Mouse (Mus musculus) liver, embryonic 14.5 days (tissue): ENCODE data around the gene Fam214a. TPM values are rescaled to one million over a fixed set of nuclear protein-coding genes. Genes with fewer than 3 reads are reported as not detected.

ENCODE experiments used
- ATAC-seq: fragments of 200-750 bp; cut with Nextera tagmentation; 2 replicates; pipeline ENCODE4 v1.8.0; 2017; ENCODE audit warnings: moderate number of reproducible peaks, mild to moderate bottlenecking, moderate library complexity; ENCODE audit not compliant: insufficient read depth
- DNase-seq, 3 experiments: peaks; one replicate each; pipeline ENCODE4 v3.0.0-alpha.2; 2012 to 2013; ENCODE audit warnings: low read depth in 3 of 3, low spot score in 3 of 3
- H3K27ac ChIP-seq: fragments of 300-500 bp; sonication (generic); 2 replicates; pipeline ENCODE4 v1.5.1; 2014; ENCODE audit warnings: moderate library complexity, mild to moderate bottlenecking, control low read depth, inconsistent platforms
- H3K27me3 ChIP-seq: fragments of 300-500 bp; sonication (generic); 2 replicates; pipeline ENCODE4 v1.6.1; 2014; ENCODE audit warnings: mild to moderate bottlenecking, low read length, moderate library complexity; ENCODE audit not compliant: control insufficient read depth, insufficient read depth
- H3K36me3 ChIP-seq: fragments of 300-500 bp; sonication (generic); replicated peaks from 2 replicates; pipeline ENCODE4 v1.6.1; 2014; ENCODE audit warnings: low read depth; ENCODE audit not compliant: control insufficient read depth, insufficient read depth
- H3K4me1 ChIP-seq, 2 experiments: fragments of 200-500 bp in 1 of 2; fragments of 300-500 bp in 1 of 2; sonication (generic) in 1 of 2; replicated peaks; 2 replicates each; pipeline ENCODE4 v1.6.1; 2012 to 2014; ENCODE audit warnings: antibody characterized with exemption in 1 of 2, inconsistent platforms in 1 of 2, low read length in 1 of 2; ENCODE audit not compliant: control insufficient read depth in 2 of 2, insufficient read depth in 2 of 2
- H3K4me2 ChIP-seq: fragments of 300-500 bp; sonication (generic); 2 replicates; pipeline ENCODE4 v1.6.1; 2014; ENCODE audit warnings: low read depth, mild to moderate bottlenecking, control low read depth, moderate library complexity
- H3K4me3 ChIP-seq, 2 experiments: fragments of 200-500 bp in 1 of 2; fragments of 300-500 bp in 1 of 2; sonication (generic) in 1 of 2; 2 replicates each; pipeline ENCODE4 v1.5.1; 2012 to 2014; ENCODE audit warnings: low read depth in 2 of 2, low read length in 2 of 2, mild to moderate bottlenecking in 2 of 2, control low read depth in 1 of 2, inconsistent platforms in 1 of 2, moderate library complexity in 1 of 2; ENCODE audit not compliant: insufficient read depth in 1 of 2
- H3K9ac ChIP-seq: fragments of 300-500 bp; sonication (generic); replicated peaks from 2 replicates; pipeline ENCODE4 v1.6.1; 2014; ENCODE audit warnings: mild to moderate bottlenecking, control low read depth, moderate library complexity
- H3K9me3 ChIP-seq: fragments of 300-500 bp; sonication (generic); 2 replicates; pipeline ENCODE4 v1.6.1; 2016; ENCODE audit warnings: low read length, mixed read lengths; ENCODE audit not compliant: control insufficient read depth
- CTCF ChIP-seq: IDR thresholded peaks from 2 replicates; pipeline ENCODE4 v1.5.1; 2016; ENCODE audit warnings: antibody characterized with exemption, low read depth, control low read depth
- EP300 ChIP-seq: IDR thresholded peaks from 2 replicates; pipeline ENCODE4 v1.6.1; 2016; ENCODE audit warnings: antibody characterized with exemption, low read depth
- WGBS: fragments of 180-500 bp; shearing (Covaris S2); extraction: QIAGEN DNeasy Blood & Tissue Kit; methylation state at CpG from one replicate; pipeline ENCODE4 v1.1.7; 2014; ENCODE audit not compliant: insufficient replicate concordance; 5-methylcytosine and 5-hydroxymethylcytosine counted together
- polyA plus RNA-seq, 2 experiments: library from polyadenylated mRNA; depleted of rRNA in 1 of 2; stranded (reverse) in 1 of 2; unstranded in 1 of 2; fragments of >200 nt; fragmentation: Nextera tagmentation in 1 of 2; extraction: Ambion mirVana in 1 of 2; gene quantifications; 2 replicates each; pipeline versions ENCODE4 v1.2.1 to v1.2.3; 2012 to 2014

The Fam214a gene
- polyA plus RNA-seq, 2 experiments, result 0.78 to 1.5 TPM

DNA sequence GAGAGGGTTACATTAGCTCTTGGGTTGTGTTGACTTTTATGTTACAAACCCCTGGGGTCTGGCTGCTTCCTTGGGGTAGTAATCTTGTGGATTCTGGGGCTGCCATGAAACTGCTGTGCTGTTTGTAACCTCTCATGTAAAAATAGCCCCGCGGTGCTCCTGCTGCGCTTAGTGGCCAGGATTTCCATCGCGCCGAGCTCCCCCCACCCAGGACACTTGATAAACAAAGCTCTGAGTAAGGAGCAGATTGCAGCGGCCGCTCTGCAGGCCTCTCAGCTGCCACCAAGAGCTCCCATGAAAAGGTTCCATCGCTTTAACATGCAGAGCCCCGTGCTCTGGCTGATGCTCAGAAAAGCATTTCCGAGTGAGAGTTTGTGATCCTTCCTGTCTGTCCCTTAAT lies 22.1 kb downstream of the Fam214a start:
- Histone ChIP-seq H3K4me3 (no peak overlapping the region), H3K27me3 (no peaks in the 10 kb centered on the region), H3K4me1 (peaks cover 0 to 7% of the 10 kb centered on the region in 2 experiments; a peak in 1 of 4 replicates), H3K4me2 (no peak overlapping the region), H3K9ac (no peak overlapping the region), H3K36me3 (no peaks in the 10 kb centered on the region), H3K27ac (no peak overlapping the region), H3K9me3 (no peaks in the 10 kb centered on the region)
- WGBS, result 33% methylated on average over 11 of the region's 11 CpGs
- no peak for ATAC-seq
- TF ChIP-seq CTCF (no peak), EP300 (no peak)
- no peak for DNase-seq

DNA sequence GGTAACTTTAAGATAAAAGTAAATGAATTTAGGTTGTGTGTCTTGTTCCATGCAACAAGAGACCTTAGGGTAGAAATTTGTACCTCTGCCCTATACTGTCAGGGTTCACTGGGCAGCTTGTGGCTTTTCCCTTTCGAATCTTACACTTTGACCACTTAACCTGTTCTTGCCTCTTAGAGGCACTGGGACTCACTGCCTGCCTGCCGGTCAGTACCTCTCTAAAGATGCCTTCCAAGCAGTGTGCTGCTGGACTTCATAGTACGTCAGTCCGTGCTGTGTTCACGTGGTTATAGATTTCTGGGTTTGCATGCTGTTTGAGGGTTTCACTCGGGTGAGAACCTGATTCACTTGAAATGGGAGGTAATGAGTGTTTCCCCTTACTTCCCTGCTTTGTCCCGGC lies 22.7 kb downstream of the Fam214a start:
- Histone ChIP-seq H3K4me1 (peaks cover 0 to 7% of the 10 kb centered on the region in 2 experiments; a peak in 1 of 4 replicates), H3K4me3 (peak overlapping the region; percentile 8 to 38; a peak in 2 of 4 replicates), H3K9me3 (no peaks in the 10 kb centered on the region), H3K9ac (no peak overlapping the region), H3K36me3 (no peaks in the 10 kb centered on the region), H3K27me3 (no peaks in the 10 kb centered on the region), H3K27ac (no peak overlapping the region), H3K4me2 (peak overlapping the region; percentile 63)
- DNase-seq (no peak), ATAC-seq (peak; percentile 3; the same call in 1 of the 2 replicates)
- TF ChIP-seq CTCF, result no peak
- no peak for TF ChIP-seq EP300
- 17% methylated on average over 7 of the region's 7 CpGs for WGBS

DNA sequence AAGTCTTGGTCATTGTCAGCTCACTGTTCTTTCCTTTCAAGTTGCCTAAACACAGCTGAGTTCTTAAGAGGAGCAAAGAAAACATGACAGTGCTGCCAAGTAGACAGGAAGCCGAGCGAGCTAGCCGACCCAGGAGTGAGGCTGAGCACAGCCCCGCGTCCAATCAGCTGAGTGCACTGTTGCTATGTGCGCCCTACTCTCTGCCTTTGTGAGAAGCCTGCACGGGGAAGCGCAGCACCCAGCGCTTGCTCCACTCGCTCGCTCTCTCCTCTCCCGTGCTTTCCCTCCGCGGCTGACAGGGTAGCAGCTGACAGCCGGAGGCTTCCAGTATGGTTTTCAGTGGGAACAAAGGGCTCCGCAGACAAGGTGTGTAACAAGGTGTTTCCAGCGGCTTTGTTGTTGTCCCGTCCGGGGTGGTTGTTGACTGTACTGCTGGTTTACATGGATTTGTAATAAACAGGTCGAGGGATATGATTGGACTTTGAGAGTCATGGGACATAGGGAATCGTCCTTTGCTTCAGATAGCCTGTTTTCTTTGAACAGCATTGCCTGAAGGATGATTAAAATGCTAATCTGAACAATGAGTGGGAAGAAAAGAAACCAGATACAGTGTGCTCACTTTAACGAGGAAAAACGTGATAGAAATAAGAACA lies 23.4 kb downstream of the Fam214a start:
- DNase-seq (peak in 2 of 3 experiments; percentile 31 to 34), ATAC-seq (peak; percentile 87)
- peaks cover 0 to 7% of the 10 kb centered on the region in 2 experiments; a peak in 1 of 4 replicates for H3K4me1 ChIP-seq
- no peaks in the 10 kb centered on the region for H3K27me3 ChIP-seq
- WGBS, result 1% methylated on average over 23 of the region's 23 CpGs
- peak overlapping the region; percentile 63 for H3K4me2 ChIP-seq
- H3K9ac ChIP-seq, result no peak overlapping the region
- no peaks in the 10 kb centered on the region for H3K36me3 ChIP-seq
- H3K4me3 ChIP-seq, result peak overlapping the region; percentile 38 to 51
- no peak for TF ChIP-seq EP300
- H3K27ac ChIP-seq, result no peak overlapping the region
- no peaks in the 10 kb centered on the region for H3K9me3 ChIP-seq

DNA sequence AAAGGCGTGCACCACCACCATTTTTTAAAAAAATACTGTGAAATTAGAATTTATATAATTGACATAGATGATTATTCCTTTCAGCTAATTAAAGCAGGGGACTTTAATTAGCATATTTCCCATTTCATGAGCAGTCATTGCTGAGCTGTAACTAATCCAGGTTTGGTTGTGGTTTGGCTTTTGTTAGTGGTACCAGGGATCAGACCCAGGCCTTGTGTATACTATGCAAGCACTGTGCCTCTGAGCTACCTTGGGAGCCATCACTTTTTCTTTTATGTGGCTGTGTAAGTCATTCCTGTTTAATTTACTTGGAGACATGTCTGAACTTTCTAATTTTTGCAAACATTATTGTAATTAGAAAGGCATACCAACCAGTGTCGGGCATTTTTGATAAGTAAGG lies 24.6 kb downstream of the Fam214a start:
- no peak overlapping the region for H3K4me3 ChIP-seq
- DNase-seq (no peak), ATAC-seq (no peak)
- H3K4me1 ChIP-seq, result peaks cover 0 to 7% of the 10 kb centered on the region in 2 experiments; a peak in 1 of 4 replicates
- no peak overlapping the region for H3K9ac ChIP-seq
- TF ChIP-seq EP300, result no peak
- no peak for TF ChIP-seq CTCF
- 64% methylated on average over 2 of the region's 2 CpGs for WGBS
- H3K27ac ChIP-seq, result no peak overlapping the region
- no peak overlapping the region for H3K4me2 ChIP-seq
- H3K9me3 ChIP-seq, result no peaks in the 10 kb centered on the region
- no peaks in the 10 kb centered on the region for H3K36me3 ChIP-seq
- no peaks in the 10 kb centered on the region for H3K27me3 ChIP-seq

DNA sequence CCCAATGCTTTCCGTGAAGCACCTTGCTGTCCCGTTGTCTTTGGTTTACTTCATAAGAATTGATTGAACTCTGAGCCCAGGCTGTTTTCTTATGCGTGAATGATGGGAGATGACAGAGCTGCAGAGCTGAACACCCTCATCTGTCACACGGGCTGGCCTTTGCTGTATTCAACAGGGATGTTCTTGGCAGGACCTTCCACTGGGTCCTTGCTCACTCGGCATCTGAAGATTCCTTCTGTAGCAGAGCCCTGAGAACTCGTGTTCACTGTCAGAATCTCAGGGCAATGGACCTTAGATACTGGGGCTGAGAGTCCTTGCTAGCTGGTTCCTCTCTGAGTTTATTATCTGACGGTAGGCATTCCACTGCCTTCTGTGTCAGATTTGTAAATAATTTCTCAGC lies 25.3 kb downstream of the Fam214a start:
- Histone ChIP-seq H3K9me3 (no peaks in the 10 kb centered on the region), H3K36me3 (no peaks in the 10 kb centered on the region), H3K27me3 (no peaks in the 10 kb centered on the region), H3K4me2 (no peak overlapping the region), H3K4me1 (peaks cover 0 to 7% of the 10 kb centered on the region in 2 experiments; a peak in 1 of 4 replicates), H3K4me3 (no peak overlapping the region), H3K9ac (no peak overlapping the region), H3K27ac (no peak overlapping the region)
- 60% methylated on average over 7 of the region's 7 CpGs for WGBS
- ATAC-seq (no peak), DNase-seq (no peak)
- TF ChIP-seq CTCF (no peak), EP300 (no peak)
